Mouse (Mus musculus): ENCODE measurements around the gene 1700010B08Rik. TPM values are rescaled to one million over a fixed set of nuclear protein-coding genes. Genes with fewer than 3 reads are reported as not detected.

Gene 1700010B08Rik
- polyA plus RNA-seq, 1 experiment from 2014 or later = not detected

DNA sequence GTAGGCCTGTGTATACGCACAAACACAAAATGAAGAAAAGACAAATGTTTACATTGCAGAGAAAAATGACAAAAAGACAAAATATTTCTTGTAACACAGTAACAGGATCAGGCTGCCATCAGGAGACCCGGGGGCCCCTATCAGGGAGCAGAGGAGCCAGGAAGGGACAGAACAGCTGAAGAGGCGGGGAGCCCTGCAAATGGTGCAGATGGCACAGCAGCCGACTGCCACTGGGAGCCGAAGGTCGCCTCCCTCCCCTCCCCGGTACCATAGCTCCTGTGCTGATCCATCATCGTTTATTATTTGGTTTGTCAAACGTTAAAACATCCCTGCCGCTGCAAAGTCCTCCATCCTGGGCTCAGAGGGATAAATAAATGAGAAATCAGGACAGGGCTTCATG is 6.6 kb upstream of the 1700010B08Rik start:
- ATAC-seq (no peak), DNase-seq (no peak)
- Histone ChIP-seq H3K36me3 (replicated peaks; ENCODE audit: insufficient read depth, low read length) (0 out of 2 replicates have a peak, but pooled peaks cover 4% of the 10 kb centered on the region), H3K9ac (replicated peaks) (no peak overlapping the region), H3K4me1 (ENCODE audit: insufficient read depth) (no peaks in the 10 kb centered on the region), H3K4me2 (ENCODE audit: low read depth, low read length) (no peak overlapping the region), H3K4me3 (ENCODE audit: low read depth, low read length) (no peak overlapping the region), H3K9me3 (ENCODE audit: low read length) (no peaks in the 10 kb centered on the region), H3K27ac (ENCODE audit: low read depth) (no peak overlapping the region), H3K27me3 (ENCODE audit: insufficient read depth, low read length) (no peaks in the 10 kb centered on the region)
- WGBS (ENCODE audit: insufficient replicate concordance) = 58% methylated on average over 10 of the region's 10 CpGs
- no peak for TF ChIP-seq EP300 (IDR thresholded peaks at IDR 0.05; ENCODE audit: low read depth)
- no peak for TF ChIP-seq CTCF (IDR thresholded peaks at IDR 0.05; ENCODE audit: low read depth)

DNA sequence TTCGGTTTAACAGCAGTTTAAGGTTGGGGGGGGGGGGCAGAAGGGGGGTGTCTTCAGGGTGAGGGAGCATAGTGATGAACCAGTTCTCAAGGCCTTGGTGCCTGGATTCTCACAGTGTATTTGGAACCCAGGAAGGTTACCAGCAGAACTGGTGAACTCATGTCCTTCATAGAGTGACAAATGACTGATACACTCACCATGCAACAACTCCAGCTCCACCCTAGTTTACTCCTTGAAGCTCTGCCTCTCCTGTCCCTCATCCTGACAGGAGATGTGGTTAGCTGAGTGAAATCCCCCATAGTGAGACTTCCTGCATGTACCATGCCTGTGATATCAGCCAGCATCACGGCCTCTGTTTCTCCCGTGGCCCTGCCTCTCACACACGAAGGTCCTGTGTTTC is 6.0 kb upstream of the 1700010B08Rik start:
- WGBS (ENCODE audit: insufficient replicate concordance) = 64% methylated on average over 4 of the region's 4 CpGs
- Histone ChIP-seq H3K4me2 (ENCODE audit: low read depth, low read length) (no peak overlapping the region), H3K9ac (replicated peaks) (no peak overlapping the region), H3K9me3 (ENCODE audit: low read length) (no peaks in the 10 kb centered on the region), H3K36me3 (replicated peaks; ENCODE audit: insufficient read depth, low read length) (no peaks in the 10 kb centered on the region), H3K27ac (ENCODE audit: low read depth) (no peak overlapping the region), H3K4me3 (ENCODE audit: low read depth, low read length) (no peak overlapping the region), H3K4me1 (ENCODE audit: insufficient read depth) (no peaks in the 10 kb centered on the region), H3K27me3 (ENCODE audit: insufficient read depth, low read length) (no peaks in the 10 kb centered on the region)
- ATAC-seq (no peak), DNase-seq (no peak)
- no peak for TF ChIP-seq CTCF (IDR thresholded peaks at IDR 0.05; ENCODE audit: low read depth)
- TF ChIP-seq EP300 (IDR thresholded peaks at IDR 0.05; ENCODE audit: low read depth) = no peak

DNA sequence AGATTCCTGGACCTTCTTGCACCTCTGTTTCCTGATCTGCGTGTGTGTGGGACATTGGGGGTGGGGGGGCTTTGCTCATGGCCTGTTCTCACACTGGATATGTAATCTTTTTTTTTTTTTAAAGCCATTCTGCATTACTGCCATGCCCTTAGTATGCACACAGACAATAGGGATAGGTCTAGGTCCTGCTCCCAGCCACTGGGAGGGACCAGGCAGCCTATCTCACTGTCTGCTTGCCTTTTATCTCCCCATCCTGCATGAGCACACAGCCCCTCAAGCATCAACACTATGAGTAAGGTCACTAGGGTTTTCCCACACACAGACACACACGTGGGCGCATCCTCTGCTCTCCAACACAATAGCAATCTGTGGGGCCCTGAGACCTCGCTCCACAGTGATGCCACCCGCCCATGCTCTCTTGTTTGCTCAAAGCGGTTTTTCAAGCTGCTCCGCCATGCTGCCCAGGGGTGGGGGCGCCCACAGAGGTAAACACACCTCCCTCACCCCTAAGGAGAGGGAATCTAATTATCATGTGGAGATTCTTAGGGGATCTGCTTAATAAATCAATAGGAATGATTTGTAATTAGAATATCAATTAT is 4.5 kb upstream of the 1700010B08Rik start:
- Histone ChIP-seq H3K9ac (replicated peaks) (no peak overlapping the region), H3K4me3 (ENCODE audit: low read depth, low read length) (no peak overlapping the region), H3K27ac (ENCODE audit: low read depth) (no peak overlapping the region), H3K4me2 (ENCODE audit: low read depth, low read length) (no peak overlapping the region), H3K27me3 (ENCODE audit: insufficient read depth, low read length) (no peaks in the 10 kb centered on the region), H3K9me3 (ENCODE audit: low read length) (no peaks in the 10 kb centered on the region), H3K4me1 (ENCODE audit: insufficient read depth) (no peaks in the 10 kb centered on the region), H3K36me3 (replicated peaks; ENCODE audit: insufficient read depth, low read length) (no peaks in the 10 kb centered on the region)
- 64% methylated on average over 8 of the region's 8 CpGs for WGBS (ENCODE audit: insufficient replicate concordance)
- no peak for ATAC-seq
- TF ChIP-seq EP300 (IDR thresholded peaks at IDR 0.05; ENCODE audit: low read depth) = no peak
- TF ChIP-seq CTCF (IDR thresholded peaks at IDR 0.05; ENCODE audit: low read depth) = no peak
- DNase-seq = no peak

DNA sequence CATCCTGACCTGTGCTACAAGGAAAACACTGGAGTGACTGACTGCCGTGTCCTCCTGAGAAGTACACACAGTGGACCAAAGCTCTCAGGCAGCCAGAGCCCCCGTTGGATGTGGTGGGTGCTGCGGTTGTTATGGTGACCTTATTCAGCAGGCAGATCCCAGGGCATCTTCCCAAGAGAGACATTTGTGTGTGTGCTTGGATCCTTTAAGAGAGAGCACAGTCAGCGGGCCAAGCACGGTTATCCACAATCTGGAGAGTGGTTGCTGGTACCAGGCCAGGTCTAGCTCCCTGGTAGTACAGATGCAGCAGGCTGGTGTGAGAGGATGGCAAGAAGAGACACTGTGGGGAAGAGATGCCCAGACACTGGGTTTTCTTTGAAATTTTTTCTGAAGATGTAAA is 2.2 kb upstream of the 1700010B08Rik start:
- H3K9ac ChIP-seq (replicated peaks) = no peak overlapping the region
- no peaks in the 10 kb centered on the region for H3K36me3 ChIP-seq (replicated peaks; ENCODE audit: insufficient read depth, low read length)
- ATAC-seq = no peak
- no peaks in the 10 kb centered on the region for H3K9me3 ChIP-seq (ENCODE audit: low read length)
- H3K4me2 ChIP-seq (ENCODE audit: low read depth, low read length) = no peak overlapping the region
- H3K27me3 ChIP-seq (ENCODE audit: insufficient read depth, low read length) = no peaks in the 10 kb centered on the region
- TF ChIP-seq CTCF (IDR thresholded peaks at IDR 0.05; ENCODE audit: low read depth) (no peak), EP300 (IDR thresholded peaks at IDR 0.05; ENCODE audit: low read depth) (no peak)
- WGBS (ENCODE audit: insufficient replicate concordance) = 79% methylated on average over 5 of the region's 5 CpGs
- H3K4me3 ChIP-seq (ENCODE audit: low read depth, low read length) = no peak overlapping the region
- no peak for DNase-seq
- no peak overlapping the region for H3K27ac ChIP-seq (ENCODE audit: low read depth)
- H3K4me1 ChIP-seq (ENCODE audit: insufficient read depth) = no peaks in the 10 kb centered on the region

DNA sequence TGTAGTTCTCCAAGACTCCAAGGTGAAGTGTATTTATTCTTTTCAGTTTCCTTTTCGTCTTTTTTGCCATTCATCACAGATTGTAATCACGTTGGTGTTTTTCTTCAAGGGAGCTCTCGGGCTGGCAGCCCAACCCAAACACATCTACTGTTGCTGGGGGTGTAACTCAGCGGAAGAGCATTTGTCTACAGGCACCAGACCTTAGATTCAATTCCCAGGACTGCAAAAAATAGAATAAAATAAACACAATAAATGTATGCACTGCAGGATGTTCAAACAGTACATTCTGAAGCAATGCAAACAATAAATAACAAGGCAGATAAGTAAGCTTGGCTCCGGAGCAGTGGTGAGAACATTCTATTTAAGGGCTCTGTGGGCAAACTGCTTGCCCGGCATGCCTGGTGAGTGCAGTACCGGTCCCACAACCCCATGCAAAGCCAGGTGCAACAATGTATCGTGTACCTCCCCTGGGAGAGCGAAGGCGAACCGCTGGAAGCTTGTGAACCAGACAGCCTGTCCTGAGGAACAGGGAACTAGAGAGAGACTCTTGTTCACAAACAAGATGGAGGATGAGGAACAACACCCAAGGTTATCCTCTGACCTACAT is 3.1 kb downstream of the 1700010B08Rik start:
- H3K36me3 ChIP-seq (replicated peaks; ENCODE audit: insufficient read depth, low read length) = no peaks in the 10 kb centered on the region
- H3K27me3 ChIP-seq (ENCODE audit: insufficient read depth, low read length) = no peaks in the 10 kb centered on the region
- H3K4me2 ChIP-seq (ENCODE audit: low read depth, low read length) = no peak overlapping the region
- ATAC-seq (no peak; the same call in 1 of the 2 replicates), DNase-seq (no peak)
- no peak overlapping the region for H3K4me3 ChIP-seq (ENCODE audit: low read depth, low read length)
- no peak overlapping the region for H3K27ac ChIP-seq (ENCODE audit: low read depth)
- 57% methylated on average over 11 of the region's 11 CpGs for WGBS (ENCODE audit: insufficient replicate concordance)
- H3K4me1 ChIP-seq (ENCODE audit: insufficient read depth) = no peaks in the 10 kb centered on the region; the same call in 1 of the 2 replicates
- H3K9ac ChIP-seq (replicated peaks) = no peak overlapping the region
- TF ChIP-seq CTCF (IDR thresholded peaks at IDR 0.05; ENCODE audit: low read depth) (no peak), EP300 (IDR thresholded peaks at IDR 0.05; ENCODE audit: low read depth) (no peak)
- no peaks in the 10 kb centered on the region for H3K9me3 ChIP-seq (ENCODE audit: low read length)

DNA sequence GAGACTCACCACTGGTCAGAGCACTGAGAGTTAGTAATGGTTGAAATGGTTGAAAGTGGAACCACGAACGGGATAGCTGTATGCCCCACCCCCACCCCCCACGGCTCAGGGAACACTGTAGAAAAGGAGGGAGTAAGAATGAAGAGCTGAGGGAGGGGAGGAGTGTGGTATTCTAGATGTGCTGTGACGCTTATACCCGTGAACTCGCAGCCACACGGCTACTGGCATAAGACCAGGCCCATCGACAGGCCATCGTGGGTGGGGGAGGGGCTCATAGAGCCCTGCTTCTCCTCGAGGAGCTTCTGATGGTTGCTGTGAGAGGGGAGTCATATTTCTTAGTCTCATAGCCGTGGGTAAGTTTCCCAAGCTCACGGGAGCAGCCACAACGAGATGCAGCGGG is 5.2 kb downstream of the 1700010B08Rik start:
- H3K4me3 ChIP-seq (ENCODE audit: low read depth, low read length) = no peak overlapping the region
- H3K9me3 ChIP-seq (ENCODE audit: low read length) = no peaks in the 10 kb centered on the region
- no peak overlapping the region for H3K9ac ChIP-seq (replicated peaks)
- H3K4me1 ChIP-seq (ENCODE audit: insufficient read depth) = no peaks in the 10 kb centered on the region; the same call in 1 of the 2 replicates
- TF ChIP-seq CTCF (IDR thresholded peaks at IDR 0.05; ENCODE audit: low read depth) (no peak), EP300 (IDR thresholded peaks at IDR 0.05; ENCODE audit: low read depth) (no peak)
- DNase-seq (no peak), ATAC-seq (no peak)
- H3K4me2 ChIP-seq (ENCODE audit: low read depth, low read length) = no peak overlapping the region
- WGBS (ENCODE audit: insufficient replicate concordance) = 62% methylated on average over 14 of the region's 14 CpGs
- no peak overlapping the region for H3K27ac ChIP-seq (ENCODE audit: low read depth)
- H3K27me3 ChIP-seq (ENCODE audit: insufficient read depth, low read length) = no peaks in the 10 kb centered on the region
- H3K36me3 ChIP-seq (replicated peaks; ENCODE audit: insufficient read depth, low read length) = no peaks in the 10 kb centered on the region
